Mouse (Mus musculus) kidney, adult 9 months (tissue): ENCODE results near the gene Elmo2.
A peak's percentile ranks its signal among the peaks of the same experiment; 100 is the strongest.

Experiments used
- DNase-seq: peaks from one replicate; pipeline ENCODE4 v3.0.0; 2022

Elmo2 gene

DNA sequence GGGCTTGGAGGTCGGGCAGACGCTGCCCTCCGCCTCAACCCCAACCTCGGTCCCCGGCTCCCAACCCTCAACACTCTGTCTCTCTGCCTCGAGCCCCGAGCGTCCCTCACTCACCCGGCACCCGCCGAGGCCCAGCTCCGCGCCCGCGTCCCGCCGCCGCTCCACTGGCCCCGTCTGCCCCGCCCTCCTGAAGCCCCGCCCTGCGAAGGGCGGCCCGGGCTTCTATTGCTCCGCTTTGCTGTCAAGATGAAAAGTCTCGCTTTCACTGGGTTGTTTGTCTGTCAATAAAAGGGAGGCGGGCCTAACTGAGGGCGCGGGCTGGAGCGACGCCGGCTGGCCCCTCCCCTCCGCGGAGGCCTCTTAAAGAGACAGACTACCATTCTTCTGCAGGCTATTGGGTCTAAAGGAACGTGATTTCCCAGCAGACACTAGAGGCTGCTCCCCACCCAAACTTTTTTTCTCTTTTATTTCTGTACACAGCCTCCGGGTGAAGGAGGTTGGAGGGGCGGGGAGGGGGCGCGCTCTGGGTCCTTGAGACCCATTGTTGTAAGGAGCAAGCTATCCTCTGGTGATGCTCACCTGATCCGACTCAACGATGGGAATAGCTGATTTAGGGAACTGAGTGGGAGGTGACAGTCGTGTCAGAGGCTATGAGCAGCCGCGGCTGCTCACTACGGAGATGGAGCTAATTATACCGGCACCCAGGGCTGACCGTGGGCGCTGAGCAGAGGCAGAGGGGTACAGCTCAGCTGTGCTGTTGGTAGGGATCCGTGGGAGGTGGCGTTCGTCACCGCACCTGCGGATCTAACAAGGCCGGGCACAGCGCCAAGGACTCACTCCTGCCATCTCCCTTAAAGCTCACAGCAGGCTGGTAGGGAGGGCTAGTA, at the start of gene Elmo2:
TSS of gene Elmo2 (minus strand) at position 176 of the 887 bp plus-strand sequence.
- peak; percentile 99 for DNase-seq

DNA sequence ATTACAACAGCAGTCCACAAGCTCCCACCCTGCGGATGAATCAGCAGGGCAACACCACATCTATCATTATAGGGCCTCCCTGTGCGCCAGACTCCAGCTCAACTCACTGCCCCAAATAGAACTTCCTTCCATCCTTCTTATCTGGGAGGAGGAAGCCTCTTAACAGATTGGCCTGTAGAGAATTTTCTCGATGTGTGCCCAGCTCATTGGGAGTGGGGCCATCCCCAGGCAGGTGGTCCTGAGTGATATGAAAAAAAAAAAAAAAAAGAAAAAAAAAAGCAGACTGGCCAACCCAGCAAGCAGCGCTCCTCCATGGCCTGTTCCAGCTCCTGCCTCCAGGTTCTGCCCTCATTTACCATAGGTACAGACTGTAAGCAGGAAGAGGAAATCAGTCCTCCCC, 49.7 kb upstream of the Elmo2 start:
- DNase-seq, result no peak

DNA sequence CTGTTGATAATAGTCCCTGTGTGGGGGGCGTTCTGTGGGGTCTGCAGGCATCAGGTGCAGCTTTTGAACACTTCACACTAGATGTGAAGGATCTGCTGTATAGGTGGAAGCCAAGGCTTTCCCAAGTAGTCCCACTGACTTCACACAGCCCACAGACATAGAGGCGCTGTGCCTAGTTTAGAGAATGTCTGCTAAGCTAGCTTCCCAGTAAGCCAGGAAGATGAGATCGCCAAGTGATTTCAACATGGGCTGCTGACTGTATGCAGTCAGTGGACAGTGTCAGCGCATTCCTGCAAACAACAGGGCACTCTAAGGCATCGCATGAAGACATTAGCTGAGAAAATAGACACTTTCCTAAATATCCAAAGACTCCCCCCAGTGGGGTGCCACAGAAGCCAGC, 49.2 kb upstream of the Elmo2 start:
- no peak for DNase-seq

DNA sequence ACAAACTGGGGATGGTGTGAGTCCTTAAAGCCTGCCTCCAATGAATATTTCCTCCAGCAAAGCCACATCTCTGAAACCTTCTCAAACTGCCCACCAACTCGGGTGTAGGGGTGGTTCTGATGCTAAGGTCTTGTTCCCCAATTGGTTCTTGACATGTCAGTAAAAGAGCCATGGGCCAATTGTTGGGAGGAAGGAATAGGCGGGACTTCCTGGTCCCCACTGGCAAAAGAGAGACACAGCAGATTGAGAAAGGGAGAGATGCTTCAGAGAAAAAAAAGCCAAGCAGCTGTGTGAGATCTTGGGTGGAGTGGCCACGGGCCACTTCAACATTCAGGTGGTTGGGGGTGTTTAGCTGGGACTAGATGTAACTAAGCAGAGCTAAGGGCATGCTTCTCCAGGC, 44.8 kb upstream of the Elmo2 start:
- no peak for DNase-seq

DNA sequence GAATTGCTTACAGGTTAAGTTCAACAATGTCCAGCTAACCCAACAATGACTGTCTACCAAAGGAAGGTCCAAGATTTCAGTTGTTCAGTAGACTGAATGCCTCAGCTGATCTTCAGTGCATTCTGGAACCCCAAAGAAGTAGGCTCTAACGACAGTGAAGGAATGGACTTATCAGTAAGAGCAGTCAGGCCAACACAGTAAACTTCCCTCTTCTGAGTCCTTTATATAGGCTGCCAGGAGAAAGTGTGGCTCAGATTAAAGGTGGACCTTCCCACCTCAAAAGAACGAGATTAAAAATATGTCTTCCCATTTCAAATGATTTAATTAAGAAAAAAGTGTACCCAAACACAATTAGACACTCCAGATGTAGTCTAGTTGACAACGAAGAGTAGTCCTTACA, 44.1 kb upstream of the Elmo2 start:
- no peak for DNase-seq

DNA sequence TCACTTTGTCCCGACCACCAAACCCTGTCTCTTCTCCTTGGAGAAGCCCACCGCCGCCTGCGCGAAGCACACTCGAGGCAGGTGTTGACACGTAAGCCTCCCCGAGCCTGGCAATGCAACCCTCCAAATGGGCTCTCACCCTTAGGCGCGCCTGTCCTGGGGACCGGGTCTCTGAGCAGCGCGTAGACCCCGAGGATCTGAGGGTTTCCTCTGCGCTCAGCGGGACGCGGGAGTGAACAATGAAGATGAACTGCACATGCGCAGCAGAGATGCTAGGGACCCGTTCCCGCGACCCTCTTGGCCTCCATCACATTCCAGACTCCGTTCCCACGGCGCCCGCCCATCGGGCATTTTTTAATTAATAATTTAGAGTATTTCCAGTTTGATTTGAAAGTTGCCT, 42.2 kb upstream of the Elmo2 start, which contains the start of gene Zfp663:
TSS of gene Zfp663 (minus strand) at position 234 of the 400 bp plus-strand sequence.
- DNase-seq, result no peak

DNA sequence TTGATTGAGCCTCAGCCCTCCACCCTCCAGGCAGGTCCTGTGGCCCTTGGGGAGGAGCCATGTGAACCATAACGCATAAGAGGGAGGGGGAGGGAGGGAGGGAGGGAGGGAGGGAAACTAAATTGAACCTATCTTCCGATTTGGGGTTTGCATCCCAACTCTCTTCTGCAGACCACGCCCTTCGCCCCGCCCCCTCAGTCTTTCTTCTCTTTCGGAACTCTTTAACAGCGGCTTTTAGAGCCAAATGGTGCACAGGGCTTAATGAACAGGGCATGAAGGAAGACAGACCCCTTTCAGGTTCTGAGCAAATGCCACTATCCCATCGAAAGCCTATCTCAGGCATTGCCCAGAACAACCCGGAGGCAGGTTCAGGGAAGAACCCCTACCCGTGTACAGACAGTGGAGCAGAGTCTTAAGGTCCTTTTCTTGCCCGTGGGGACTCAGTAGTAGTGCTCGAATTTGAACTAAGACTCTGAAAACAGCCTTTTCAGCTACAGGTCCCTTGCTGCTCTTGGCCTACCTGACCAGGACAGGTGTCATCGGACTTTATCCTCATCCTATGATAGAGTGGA, 41.7 kb upstream of the Elmo2 start:
- DNase-seq, result no peak

DNA sequence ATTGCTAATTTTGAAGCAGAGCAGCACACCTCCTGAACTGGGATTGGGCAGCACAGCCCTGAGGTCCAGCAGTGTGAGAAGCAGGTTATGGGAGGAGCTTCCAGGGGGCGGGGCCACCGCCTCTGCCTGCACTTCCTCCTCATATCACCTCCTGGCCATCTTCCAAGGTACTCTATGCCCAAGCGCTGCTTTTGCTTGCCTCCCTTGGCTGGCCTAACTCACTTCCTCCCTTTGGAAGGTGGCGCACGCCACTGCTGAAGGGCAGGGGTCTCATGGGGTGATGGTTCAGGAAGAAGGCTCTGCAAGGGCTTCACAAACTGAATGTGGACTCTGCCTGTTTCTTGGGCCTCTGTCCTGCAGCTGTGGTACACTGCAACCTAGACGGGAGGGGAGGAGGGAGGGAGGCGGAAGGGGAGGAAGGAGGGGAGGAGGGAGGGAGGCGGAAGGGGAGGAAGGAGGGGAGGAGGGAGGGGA, 40.8 kb upstream of the Elmo2 start:
- DNase-seq, result peak; percentile 79

DNA sequence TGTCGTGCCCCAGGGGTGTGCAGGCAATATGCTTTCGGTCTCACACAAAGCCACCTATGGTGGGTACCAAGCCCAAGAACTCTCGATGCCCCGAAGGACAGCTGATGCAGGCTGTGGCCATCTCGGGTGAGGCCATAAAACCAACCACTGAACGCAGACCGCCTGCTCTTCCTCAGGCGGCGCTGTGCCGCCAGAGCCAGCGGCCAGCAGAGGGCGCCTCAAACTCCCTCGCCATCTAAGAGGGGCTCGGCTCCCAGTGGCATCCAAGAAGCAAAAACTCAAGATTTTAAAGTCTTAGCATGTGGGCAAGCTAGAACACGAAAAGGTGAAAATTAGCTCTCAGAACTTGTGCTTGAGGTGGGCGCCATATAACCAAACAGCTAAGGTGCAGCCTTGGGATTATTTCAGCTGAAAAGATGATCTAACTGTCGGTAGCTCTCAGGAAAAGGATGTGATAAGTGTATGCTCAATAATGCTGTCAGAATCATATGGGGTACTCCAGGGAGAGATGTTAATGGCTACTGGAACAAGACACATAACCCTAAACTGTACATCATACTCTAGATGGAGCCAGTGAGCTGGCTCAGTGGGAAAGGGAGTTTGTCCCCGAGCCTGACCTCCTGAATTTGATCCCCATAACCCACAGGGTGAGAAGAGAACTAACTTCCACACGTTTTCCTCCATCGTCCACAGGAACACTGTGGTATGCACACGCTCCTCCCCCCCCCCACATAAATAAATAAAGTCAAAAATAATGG, 38.2 kb upstream of the Elmo2 start:
- DNase-seq, result peak; percentile 38

DNA sequence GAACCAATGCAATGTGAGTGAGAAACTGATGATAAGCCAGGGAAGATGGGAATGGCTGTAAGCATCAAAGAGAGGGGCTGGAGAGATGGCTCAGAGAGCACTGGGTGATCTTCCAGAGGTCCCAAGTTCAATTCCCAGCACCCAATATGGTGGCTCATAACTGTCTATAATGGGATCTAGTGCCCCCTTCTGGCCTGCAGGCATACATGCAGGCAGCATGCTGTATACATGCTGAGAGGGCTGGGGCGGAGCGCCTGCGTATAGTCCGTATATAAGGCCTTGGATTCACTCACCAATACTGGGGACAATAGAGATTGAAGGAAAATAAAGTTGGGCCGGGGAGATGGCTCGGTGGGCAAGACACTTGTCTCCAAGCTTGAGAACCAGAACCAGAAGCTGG, 37.0 kb upstream of the Elmo2 start:
- no peak for DNase-seq

DNA sequence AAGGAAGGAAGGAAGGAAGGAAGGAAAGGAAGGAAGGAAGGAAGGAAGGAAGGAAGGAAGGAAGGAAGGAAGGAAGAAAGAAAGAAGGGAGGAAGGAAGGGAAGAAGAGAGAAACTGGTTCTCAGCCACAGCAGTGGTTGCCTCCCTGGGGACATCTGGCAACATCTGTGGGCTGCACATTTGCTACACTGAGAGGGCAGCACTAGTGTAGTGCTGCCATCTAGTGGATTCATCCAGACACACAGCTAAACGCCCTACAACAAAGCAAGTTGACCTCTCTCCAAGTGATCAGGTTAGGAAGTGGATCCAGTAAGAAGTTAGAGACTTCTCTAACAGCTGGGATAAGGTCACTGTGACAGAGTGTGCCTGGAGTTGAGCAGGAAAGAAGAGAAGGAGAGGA, 34.6 kb upstream of the Elmo2 start:
- peak; percentile 66 for DNase-seq

DNA sequence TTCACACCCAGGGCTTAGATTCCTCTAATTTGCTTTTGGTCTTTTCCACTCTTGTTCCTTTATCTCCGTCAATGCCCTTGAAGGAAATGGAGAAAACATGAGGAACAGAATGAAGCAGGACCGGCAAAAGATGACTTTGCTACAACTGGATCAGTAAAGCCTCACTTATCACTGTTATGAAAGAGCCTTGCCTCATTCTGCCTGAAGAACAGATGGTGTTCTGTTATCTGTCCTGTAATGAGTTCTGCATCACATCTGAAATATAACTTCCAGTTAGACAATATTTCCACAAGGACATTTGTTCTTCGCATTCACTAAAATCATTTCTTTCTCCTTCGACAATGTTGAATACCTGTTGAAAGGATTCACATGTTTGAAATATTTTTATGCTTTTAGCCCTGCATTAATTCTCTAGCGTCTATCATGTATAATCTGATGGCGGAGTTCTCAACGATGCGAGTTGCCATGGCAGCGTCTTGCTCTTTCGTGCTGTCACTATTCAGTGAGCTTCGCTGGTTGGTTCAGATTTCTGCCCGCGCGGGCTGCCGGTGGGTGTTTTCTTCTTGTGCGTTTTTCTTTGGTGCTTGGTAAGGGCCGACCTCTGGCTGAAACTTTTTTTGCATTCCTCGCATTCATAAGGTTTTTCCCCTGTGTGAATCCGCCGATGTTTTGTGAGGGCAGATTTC, 25.7 kb upstream of the Elmo2 start:
- no peak for DNase-seq

DNA sequence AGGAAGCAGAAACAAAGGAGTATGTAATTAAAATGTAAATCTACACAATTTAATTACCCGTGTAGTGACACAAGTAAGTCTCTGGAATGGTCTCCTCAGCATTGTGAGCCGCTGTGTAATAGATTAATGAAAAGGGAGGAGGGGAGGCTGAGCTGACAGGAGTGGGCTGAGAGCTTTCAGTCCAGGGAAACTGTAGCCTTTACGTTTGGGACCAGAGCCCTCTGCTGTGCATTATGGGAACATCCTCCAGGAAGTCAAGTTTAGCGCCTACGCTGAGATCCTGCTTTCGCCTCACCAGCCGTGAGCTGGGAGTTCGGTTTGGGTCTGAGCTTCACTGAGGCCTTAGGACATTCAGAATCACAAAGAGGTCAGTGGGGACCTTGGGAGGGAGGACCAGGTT, 23.2 kb upstream of the Elmo2 start:
- DNase-seq, result no peak

DNA sequence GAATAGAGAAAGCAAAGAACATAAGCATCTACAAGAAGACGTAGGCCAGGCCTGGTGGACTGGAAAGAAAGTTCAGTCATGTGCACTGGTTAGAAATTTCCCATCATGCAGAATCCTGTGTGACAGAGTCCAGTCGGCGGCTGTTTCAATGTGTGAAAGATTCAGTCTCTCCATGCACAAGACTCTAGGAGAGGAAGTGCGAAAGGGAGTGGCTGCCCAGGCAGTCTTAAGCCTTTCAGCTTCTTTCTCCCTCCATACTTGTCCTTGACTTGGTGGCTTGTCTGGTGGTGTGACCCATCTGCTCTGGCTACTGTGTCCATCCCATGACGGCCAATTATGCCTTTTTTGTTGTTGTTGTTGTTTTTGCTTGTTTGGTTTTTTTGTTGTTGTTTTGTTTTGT, 19.9 kb upstream of the Elmo2 start:
- no peak for DNase-seq

DNA sequence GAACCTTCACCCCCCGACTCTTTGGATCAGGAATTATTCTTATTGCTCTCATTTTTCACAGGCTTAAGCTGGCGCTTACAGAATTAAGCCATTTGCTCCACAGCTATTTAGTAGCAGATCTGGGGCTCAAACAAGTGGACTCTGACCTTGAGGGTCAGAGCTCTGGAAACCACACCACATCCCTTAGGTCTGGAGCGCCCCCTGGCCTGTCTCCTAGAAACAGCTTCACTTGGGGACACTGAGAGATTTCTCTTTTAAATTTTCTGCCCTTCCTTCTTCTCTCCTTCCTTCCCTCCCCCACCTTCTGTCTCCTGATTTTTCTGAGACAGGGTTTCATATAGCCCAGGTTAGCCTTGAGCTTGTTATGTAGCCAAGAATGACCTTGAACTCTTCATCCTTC, 10.9 kb upstream of the Elmo2 start:
- peak; percentile 83 for DNase-seq

DNA sequence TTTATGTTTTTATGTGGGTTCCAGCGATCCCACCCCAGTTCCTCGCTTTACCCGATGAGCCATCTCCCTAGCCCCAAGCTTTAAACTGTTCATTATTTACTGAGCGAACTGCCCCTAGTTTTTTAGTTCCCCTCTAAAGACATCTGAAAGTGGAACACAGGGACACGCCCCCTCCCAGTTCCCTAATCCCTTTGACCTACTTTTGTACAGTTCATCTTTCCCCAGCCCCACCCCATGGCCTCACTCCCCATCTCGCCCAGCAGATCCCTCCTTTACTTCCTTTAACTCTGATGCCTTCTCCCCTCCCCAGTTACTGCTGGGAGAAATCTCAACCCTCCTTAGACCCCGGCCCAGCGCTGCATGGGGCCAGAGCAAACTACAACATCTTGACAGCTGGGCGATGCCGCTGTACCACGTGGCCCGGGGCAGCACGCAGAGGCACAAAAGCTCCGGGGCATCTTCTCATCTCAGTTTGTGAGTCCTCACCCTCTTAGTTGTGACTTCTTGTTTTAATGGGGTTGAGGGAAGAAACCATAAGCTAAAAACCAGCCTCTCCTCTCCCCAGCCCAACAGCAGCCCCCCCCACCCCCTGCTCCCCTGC, 6.4 kb upstream of the Elmo2 start:
- DNase-seq, result no peak

DNA sequence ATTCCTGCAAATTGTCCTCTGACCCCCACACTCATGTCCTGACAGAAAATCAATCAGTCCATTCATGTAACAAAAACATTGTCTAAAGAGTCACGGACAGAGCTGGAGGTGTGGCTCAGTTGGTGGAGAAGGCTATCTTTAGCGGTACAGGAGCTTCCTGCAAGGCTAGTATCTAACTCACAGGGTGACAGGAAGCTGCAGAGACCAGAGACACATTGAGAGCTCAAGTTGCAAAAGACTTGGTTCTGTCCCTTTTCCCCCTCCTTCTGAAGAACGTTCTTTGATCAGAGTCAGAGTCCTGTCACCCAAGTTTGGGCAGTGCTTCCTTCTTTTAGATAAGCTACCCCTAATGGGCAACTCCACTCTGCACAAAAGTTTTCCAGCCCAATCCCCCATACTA, 3.4 kb upstream of the Elmo2 start:
- DNase-seq, result no peak

DNA sequence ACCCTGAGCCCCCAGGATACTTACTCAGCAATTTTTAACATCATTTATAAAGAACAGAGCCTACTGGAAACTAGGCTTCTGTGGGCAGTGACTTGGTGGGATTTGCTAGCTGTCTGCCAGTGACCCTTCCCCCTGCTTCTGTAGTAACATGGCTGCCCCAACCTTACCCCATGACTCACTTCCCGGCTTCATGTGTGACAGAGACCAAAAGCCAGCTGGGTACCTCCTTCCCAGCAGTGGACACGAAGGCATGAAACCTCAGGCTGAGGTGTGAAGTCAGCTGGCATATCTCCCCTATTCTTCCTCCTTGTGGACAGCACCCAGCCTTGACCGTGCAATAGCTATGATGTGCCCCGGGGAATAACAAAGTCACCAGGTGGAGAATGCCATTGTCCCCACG, 2.5 kb upstream of the Elmo2 start:
- no peak for DNase-seq

DNA sequence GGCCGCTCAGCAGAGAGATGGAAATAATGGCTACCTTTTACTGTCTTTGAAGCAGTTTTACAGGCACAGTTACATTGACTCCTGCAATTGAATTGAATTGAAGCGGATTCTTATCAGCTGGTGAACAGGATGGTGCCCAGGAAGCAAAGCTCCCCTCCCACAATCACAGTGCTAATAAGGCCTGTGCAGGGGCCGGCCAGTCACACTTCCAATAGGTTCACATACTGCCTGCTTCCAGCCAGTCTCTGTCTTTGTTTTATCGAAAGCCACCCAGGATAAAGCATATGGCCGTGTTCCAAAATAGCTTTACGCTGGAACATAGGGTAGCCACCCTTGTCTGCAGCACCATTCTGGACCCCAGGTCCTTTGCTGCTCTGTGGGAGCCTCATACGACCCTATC, 1.1 kb upstream of the Elmo2 start:
- DNase-seq, result no peak

DNA sequence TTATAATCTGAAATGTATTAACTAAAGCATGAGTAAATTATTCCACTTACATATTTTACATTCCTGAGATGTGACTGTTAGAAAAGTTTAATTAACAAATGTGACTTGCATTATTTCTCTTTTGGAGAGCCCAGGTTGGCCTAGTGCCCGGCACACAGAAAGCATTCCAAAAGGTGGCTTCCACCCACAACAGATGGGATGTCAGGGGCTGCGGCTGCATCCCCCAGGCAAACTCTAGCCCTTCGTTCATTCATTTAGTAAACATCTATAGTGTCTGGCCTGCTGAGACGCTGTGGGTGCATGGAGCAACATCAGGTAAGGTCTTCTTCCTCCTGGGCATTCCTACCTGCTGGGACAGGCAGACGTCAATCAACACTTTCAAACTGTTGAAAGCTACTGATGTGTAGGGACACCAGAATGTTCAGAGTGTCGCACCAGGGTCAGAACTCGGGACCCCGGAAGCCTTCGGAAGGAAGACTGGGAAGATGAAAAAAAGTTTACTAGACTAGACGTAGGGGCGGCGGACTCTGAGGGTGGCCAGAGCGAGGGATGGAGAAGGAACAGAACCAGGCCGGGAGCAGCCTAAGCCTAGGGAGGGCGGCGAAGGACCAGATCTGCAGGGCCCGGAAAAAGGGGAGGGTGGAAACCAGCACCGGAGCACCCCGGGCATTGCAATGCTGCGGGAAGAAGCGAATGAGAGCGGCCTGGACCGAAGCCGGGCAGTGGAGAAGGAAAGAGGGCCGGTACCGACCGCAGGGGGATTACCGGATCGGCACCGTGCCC, 567 bp downstream of the Elmo2 start:
- no peak for DNase-seq

DNA sequence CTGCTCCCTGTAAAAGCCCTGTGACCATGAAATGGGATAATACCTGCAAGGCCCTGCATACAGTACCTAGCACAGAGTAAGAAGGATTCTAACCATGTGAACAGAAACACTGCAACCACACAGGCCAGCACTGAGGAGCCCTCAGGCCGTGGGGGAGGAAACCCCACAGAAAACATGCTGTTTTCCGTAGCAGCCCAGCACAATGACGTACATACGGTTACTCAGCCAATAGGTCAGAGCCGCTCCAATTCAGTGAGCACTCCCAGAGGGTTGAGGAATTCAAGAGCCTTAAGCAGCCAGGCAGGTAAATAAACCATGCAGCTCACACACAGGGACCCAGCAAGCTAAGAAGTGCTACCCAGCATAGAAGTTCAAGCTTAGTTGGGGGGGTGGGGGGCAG, 2.4 kb downstream of the Elmo2 start:
- DNase-seq, result no peak

DNA sequence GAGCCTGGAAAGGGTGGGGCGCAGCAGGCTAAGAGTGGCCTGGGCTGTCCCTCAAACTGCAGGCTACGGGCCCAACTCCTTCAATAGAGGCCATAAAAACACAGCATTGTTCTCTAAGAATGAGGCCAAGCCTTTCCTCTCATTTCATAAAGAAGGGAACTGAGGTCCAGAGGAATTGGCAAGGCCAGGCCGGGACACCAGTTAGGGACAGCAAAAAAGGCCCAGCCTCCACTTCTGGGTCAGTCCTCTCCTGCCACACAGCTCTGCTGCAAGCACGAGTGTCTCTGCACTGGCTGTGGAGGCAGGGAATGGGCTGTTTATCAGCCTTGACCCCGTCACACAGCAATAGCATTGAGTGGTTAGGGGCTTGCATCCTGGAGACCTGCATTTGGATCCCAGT, 2.8 kb downstream of the Elmo2 start:
- no peak for DNase-seq
